Mouse (Mus musculus) spleen, adult 2 months (tissue): ENCODE results near the gene Pprc1.

Experiments
- CTCF ChIP-seq: fragments of 200-500 bp; IDR thresholded peaks from 2 replicates; pipeline ENCODE4 v1.5.1; 2011; ENCODE audit warnings: mild to moderate bottlenecking, inconsistent platforms; ENCODE audit not compliant: insufficient read depth, insufficient read length, insufficient replicate concordance; ENCODE audit errors: extremely low read depth
- POLR2A ChIP-seq: fragments of 200-500 bp; IDR thresholded peaks from 2 replicates; pipeline ENCODE4 v1.6.1; 2011; ENCODE audit warnings: low read depth, low read length, inconsistent platforms

GRCm38 (mm10) chr19:46091641-46092040, 47.0 kb downstream of the Pprc1 start:
- no peak for TF ChIP-seq POLR2A
- TF ChIP-seq CTCF, result no peak
